Mouse (Mus musculus) common myeloid progenitor, adult 5-6 weeks (primary cell): Measurements from ENCODE around the gene Cks1b. TPM values are rescaled to one million over a fixed set of nuclear protein-coding genes. Genes with fewer than 3 reads are reported as not detected.

Source experiments
- ATAC-seq: replicated peaks from 2 replicates; pipeline ENCODE4 v1.8.0; 2016; ENCODE audit warnings: low read depth, mild to moderate bottlenecking, moderate TSS enrichment, inconsistent platforms; ENCODE audit not compliant: poor library complexity, severe bottlenecking
- total RNA-seq: library from RNA; stranded (forward); fragments of 200-1000, 187-1606 nt; gene quantifications from 2 replicates; pipeline ENCODE4 v1.2.3, GENCODE M21; 2017

Cks1b gene
- total RNA-seq, 1 experiment from 2014 or later: 151 TPM

DNA sequence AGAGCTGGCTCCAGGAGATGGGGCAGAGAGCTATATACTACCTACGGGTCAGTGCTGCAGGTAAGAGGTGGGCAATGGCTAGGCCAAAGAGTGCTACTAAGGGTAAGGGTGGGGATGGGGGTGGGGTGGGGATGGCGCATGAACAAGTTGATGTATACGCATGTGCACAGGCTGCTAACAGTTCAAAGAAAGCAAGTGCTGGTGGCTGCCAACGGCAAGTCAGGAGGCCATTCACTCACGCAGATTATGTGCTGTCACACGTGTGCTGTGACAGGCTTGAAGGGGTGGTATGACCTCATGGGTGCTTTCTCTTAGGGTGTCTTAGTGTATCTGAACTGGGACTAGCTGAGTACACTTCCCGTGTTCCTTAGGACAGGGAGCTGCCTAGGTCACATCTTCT, 16.9 kb downstream of the Cks1b start:
- ATAC-seq: no peak

DNA sequence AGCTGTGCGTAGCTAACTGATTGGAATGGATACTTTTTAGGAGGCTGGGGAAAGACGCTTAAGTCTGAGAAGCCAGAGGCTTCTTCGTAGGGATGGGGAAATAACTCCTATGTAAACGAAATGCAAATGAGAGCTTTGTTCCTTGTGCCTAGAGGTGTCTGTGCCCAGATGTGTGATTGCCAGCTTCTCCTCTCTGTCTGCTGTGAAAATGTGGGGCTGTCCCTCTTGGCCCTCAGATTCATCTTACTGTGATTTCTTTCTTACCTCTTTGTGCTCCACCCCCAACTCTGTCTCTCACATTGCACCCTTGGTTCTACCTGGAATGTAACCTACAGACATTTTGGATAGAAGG, 21.6 kb downstream of the Cks1b start:
- ATAC-seq: no peak

DNA sequence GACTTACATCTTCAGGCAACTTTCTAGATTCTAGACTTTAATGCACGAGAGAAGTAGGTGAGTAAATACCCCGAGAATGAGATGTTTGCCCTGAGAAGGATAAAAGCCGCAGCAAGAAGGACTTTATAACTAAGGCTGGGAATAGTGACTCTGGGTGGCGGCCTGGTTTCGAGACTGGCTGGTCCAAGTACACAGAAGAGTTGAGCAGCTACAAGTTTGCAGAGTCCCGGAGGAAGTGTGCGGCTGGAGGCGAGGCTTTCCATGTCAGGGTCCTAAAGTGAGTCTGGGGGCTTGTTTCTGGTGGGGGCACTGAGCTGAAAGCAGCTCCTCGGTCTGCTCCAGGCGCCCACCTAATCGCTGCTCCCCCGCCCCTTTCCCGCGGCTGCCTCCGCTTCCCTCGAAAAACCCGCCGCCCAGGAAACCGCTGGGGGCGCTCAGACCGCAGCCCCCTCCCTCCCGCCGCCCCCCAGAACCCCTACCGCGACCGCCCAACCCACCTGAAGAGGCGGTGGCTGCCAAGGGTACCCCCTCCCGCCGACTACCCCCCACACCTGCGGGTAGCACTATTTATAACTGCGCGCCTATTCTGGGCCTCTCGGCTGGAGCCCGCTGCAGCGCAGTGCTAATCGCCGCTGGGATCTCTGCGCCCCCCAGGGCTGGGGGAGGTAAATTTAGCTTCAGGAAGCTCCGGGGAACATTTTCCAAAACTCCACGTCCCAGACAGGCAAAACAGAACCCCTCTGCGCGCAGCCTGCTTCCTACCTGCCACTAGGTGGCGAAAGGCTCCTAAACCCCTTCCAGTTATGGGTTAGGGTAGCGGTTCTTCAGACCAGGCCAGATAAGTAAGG, 22.2 kb downstream of the Cks1b start:
- 0 out of 2 replicates have a peak, but pooled peaks have one; percentile 20 for ATAC-seq

DNA sequence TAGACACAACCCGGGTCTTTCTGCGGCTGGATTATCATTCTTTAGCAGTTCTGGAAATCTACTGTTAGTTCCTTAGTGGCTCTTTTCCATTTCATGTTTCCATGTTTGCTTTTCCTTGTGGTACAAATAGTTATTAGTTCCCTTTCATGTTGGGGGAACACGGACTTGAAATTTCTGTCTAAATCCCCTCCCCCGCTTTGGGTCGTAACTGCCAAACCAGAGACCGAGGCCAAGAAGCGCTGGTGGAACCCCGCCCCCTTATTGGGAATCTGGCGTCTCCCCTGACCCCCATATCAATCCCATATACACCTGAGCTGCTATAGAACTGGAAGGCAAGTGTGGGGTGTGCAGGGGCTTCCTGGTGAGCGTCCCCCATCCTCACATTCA, 22.8 kb downstream of the Cks1b start:
- ATAC-seq: no peak

DNA sequence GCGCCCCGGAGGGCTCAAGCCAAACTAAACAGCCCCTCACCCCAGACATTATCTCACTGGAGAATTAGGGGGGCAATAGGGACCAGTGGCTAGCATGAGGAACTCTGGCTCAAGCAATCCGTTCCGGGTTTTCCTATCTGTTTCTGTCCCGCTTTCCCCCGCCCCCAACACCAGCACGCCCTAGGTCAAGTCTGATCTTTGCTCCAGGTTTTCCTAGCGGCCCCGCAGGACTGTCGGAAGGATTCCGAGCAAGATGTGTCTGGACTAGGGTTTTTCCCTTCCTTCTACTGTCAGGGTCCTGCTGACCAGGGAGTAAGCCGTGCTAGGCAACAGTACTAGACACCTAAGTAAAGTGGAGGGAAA, 23.3 kb downstream of the Cks1b start:
- peak; percentile 12 for ATAC-seq

DNA sequence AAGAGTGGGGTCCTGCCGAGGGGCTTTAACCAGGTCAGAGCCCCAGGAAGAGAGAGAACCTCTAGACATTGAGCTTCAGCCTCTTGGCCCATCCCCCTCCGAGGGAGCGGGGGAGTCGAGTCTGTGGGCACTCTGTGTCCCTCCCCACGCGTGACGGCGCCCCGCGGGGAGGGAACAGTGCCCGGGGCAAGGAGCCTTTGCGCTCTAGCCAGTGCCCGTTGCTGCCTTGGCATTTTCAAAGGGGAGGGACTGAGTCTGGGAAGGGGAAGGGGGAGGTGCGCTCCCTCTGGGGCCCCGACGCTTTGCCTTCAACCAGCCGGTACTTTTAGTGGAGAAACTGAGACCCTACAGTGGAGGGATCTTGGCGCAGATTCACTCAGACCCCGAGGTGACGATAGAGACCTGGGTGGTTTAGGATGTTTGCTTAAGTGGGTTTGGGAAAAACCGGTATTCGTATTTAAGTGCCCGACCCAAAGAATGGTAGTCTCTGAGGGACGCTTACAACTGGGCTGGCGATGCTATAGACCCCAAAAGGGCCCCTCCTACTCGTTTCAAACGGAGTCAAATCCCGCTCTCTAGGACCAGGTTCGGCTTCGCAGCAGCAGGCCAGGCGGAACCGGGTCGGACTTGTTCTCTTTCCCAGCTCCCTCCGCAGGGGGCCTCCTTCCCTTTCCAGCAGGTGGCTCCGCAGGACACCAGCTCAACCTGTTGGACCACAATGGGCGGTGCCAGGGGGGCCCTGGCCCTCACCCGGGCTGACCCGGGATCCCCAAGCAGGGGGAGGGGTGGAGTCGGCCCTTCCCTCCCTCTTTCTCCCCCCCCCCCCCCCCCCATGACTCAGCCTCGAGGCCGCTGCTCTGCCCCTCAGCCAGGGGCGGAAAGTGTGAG, 23.9 kb downstream of the Cks1b start, which contains the start of gene Zbtb7b:
TSS of gene Zbtb7b (minus strand) at position 771 of the 888 bp plus-strand sequence.
- peak; percentile 62 for ATAC-seq

DNA sequence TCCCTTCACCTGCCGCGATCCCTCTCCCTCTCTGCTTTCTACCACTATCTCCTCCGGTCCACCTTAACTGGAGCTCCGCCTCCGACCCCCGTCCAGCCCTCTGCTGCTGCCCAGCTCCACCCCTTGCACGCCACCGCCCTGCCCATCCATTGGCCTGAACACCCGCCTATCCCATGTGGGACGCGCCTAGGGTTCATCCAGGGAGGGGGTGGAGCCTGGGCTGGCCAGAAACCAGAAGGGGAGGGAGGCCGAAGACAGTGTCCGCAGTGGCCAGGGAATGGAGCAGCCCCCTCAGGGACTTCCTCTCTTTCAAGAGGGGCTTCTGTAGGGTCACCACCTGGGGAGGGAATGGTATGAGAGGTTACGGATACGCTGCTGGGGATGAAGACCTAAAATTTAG, 24.6 kb downstream of the Cks1b start:
- peak; percentile 79 for ATAC-seq

DNA sequence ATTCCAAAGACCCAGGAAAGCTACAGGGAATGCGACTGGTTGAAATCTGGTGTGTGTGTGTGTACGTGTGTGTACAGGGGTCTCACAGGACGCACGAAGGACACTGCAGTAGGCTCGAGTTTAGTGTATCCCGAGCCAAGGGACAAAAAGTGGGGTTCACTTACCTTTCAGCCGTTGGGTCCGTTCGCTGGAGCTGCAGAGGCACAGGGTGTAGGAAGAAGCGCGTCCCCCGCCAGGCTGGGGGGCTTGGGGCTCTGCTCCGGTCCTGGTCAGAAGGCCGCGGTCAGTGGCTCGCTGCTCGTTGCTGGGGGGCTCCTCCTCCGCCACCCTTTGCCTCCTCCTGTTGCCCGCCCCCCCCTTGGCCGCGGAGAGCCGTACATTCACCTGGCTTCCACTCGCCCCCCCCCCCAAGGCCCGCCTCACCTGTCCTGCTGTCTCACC, 25.3 kb downstream of the Cks1b start:
- no peak for ATAC-seq

DNA sequence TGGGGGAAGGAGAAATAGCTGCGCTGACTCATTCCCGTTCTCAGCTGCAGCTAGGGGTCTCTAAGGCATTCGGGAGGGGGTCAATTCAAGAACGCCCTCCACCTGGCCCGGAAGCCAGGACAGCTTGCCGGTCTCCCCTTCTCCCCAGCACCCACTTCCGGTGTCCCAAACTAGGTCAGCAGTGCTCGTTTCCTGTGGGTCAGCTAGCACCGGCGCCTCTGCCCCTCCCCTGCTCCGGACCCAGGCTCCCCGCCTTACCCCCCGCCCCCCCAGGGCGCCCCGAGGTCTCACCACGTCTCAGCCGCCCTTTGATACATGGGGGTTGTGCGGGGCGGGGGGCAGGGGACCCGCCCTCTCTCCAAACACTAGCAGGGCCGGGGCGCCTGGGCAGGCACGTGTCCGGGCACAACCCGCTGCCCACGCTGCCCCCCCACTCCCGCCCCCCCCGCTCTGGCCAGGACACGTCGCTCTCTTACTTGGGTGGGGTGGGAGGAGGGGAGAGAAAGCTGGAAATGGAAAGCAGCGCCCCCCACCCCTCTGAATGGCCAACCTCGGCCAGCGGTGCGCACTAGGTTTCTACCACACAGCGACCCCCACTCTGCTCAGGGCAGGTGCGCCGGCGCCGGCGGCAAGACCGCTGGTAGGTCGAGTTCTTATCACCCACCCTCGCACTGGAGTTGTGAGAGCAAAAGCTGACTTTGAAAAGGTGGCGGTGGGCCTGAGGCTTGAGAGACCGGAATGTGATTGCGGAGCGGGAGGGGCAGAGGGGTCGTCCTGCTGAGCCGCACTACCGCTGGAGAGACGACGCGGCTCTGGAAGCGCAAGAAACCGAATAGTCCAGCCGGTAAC, 26.3 kb downstream of the Cks1b start:
- no peak for ATAC-seq

DNA sequence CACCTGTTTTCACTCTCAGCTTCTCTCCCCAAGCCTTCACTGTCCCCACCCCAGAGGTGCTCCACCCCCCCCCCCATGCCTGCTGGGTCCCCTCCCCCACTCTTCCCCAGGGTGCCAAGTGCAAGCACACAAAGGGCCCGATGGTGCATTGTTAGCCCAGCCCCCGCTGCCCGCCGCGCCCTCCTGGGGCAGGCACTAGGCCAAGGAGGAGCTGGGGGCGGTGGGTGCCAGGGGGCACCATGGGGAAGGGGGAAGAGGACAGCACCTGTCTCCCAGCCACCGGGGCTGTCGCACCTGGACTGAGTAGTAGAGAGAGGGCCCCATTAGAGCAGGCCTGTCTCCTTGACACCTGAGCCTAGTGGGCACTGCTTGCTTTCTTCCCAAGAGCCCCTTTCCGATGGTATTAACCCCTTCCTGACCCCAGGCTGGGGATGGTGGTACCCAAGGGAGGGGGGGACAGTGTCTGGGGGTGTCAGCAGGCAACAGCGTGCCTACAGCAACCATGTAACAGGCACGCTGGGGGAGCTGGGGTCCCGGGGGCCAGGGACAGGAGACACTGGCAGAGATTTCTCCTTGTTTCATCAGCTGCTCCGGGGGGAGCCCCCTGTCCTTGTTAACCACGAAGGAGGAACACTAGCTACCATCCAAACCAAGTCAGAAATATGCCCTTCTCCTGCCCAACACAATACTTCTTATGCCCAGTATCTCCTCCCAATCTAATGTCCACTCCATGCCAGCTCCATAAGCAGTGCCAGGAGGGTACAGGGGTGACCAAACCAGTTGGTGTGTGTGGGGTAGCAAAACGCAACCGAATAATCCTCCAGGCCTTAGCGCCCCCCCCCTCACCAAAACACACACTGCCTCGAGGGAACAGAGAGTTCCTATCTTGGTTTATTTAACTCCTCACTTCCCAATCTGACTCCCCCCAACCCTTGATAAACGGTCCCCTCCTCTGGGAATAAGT, 27.2 kb downstream of the Cks1b start:
- no peak for ATAC-seq

DNA sequence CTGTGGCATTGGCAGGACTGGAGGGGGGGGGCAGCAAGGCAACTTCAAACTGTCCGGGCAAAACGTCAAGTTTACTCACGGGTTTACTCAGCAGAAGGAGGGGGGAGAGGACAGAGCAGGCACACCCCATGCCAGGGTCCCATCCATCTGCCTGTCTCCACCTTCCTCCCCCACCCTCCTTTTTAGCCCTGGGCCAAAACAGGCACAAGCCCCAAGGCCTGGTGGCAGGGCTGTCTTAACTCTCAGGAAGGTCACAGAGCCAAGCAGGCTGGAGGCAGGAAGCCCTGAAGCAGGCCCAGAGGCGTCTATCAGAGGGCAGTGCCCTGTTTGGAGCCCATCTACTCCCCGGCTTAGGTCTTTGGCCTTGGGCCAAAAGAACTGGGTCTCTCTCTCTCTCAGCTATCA, 28.1 kb downstream of the Cks1b start:
- no peak for ATAC-seq

DNA sequence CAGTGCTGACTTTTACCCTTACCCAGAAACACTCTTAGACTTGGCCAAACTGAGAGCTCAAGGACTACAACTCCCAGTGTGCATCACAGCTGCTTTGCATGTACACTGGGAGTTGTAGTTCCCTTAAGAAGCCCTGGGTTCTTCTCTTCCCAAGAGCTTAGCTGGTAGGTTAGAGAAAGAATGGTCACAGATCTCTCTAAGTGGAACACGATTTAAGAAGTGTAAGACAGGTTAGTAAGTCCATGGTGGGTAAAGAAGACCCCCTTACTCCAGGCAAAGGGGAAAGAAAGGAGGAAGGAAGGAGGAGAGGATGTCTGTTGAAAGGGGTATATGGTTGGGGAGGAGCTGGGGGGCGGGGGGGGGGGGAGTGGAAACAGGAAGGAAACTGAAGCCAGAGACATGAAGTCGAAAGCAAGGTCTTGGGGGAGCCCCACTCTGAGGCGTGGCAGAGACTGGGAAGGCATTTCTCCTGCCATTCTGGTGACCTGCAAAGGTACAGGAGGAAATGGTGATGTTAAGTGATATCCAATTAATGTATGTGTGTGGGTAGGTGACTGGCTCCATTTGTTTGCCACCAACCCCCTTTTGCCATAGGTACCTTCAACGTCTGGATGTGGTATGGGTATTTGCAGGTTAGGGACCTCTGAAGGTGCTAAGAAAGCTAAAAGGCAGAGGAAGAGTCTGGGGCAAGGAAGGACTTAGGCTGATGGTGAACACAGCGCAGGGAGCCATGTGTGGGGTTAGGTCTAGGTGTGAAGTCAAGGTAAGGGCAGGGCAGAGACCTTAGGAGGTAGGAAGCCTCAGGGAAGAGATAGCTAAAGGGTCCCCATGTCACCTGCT, 29.1 kb downstream of the Cks1b start:
- ATAC-seq: no peak

DNA sequence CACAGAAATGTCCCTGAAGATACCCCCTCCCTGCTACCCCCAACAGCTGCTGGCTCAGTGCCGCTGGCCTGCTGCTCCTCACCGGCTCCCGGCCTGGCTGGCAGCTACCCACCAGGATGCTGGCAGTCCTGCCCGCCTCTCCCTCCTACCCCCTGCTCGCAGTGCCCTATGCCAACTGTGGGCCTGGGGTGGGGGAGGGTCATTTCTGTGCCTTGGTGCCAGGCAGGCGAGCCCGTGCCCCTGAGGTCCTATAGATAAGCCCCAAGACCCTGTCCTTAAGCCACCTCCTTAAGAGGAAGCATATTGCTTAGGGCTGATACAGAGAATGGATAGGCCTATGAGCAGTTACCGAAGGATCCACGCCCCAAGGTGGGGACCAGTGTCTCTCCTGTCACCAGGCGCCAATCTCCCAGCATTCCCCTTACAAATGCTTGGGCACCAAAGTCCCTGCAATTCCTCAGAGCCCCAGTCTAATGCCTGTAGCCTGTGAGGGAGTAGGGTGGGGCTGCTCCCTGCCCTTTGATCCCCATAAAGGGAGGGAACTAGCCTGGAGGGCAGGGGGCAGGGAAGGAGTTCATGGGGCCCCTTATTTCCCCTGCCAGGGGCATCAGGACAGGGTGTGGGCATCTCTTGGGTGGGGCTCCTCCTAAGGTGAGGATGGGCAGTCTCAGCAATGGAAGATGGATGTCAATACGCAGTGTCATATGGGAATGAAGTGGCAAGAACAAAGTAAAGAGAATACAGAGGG, 29.9 kb downstream of the Cks1b start:
- ATAC-seq: peak; percentile 20; the same call in 1 of the 2 replicates

DNA sequence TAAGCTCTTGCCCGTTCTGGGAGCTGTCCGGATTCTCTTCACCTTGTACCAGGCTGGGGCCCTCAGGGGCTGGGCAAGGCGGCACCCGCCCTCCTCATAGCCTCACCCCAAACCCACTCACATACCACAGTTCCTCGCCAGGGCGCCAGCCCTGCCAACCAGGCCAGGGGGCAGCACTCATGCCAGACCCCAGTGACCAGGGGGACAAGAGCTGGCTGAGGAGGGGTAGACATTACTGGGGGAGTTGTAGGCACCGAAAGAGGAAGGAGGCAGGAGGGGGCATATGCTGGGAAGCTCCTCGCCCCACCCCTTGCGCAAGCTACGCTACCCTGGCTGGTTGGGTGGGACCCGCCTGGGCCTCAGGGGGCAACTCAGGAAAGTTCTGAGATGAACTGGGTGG, 30.6 kb downstream of the Cks1b start:
- peak; percentile 31 for ATAC-seq

DNA sequence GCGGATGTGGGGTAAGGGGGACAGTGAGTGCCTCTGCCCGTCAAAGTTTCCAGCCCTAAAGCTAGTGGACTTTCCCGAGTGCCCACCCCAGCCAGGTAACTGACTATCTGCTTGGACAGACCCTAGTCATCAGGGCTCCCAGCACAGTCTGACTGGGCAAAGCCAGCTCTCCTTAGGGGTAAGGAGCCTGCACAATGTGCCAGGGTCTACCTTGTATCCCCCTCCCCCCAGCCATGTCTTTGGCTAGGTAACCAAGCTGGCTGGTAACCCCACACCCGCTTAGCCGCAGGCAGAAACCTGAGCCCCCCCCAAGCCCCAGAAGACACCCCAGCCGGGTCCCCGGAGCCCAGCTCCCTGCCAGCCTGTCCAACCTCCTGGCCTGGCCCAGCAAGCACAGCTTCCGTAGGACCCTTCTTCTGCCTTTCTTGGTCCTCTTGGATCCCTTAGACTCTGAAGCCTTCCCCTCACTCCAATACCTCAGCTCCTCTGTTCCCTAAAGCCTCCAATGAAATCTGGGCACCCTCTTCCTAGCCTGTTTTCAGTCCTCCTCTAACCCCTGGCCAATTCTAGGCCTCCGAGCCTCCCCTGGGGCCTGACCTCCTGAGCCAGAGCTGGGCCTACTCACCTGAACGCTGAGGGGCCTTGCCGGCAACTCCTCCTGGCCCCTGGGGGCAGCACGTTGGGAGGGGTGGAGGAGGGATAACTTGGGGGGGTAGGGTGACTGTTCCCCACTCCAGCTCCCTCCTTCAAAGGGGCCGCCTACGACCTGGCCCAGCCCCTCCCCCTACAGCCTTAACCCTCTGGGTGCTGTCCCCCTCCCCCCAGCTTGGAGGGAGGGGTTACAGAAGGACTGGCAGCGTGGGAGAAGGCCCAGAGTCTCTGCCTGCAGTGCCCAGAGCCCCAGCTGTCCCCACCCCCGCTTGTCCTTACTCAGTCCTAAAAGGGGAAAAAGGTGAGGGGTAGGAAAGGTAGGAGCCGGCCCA, 31.5 kb downstream of the Cks1b start:
- ATAC-seq: no peak

DNA sequence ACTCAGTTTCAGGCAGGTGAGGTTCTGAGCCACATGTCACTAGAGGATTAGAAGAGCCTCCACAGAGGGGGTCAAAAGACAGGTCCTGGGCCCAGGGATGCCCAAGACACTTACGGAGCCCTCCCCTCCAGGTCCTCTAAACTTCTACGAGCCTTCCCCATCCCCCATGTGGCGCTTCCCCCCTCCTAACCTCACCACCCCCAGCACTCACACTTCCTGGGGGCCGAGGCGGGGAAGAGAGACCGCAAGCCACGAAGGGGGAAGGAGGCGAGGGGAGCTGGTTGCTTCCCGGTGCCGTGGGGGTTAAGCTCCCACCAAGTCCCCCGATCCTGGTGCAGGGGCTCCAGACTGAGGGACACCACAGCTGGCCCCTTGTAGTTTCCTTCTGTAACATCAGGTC, 32.7 kb downstream of the Cks1b start:
- no peak; the same call in 1 of the 2 replicates for ATAC-seq
